Mouse (Mus musculus): ENCODE measurements around the gene Ccdc82.

GRCm38 (mm10) chr9:13242321-13242720 is 4.4 kb upstream of the Ccdc82 start:
- TF ChIP-seq GATA1 (IDR thresholded peaks at IDR 0.05; ENCODE audit: borderline replicate concordance, low read length): no peak
- TF ChIP-seq FLI1 (IDR thresholded peaks at IDR 0.05; ENCODE audit: low read length): no peak

Measured in megakaryocyte, embryonic 14.5 days (primary cell).